Comparison of ENCODE assay signal across 21 mouse cellular contexts in genomic region chr8:10453046-10453445, GRCm38 (mm10).
A peak's percentile ranks its signal among the peaks of the same experiment; 100 is the strongest.
DNase-seq lines count a peak whose midpoint lies in the region; ATAC-seq and TF ChIP-seq lines count a peak whose summit lies in the region.
"Had no signal": no experiment of that assay in that cellular context is flagged by ENCODE, and none has a peak within 500 bp of the region (broad histone marks: within the 10 kb centered on the region; RNA-seq: fewer than 3 reads in every experiment).

No protein-coding gene starts in this region.

- peaks cover 16% of the 10 kb centered on the region for H3K4me1 ChIP-seq in forebrain, embryonic 15.5 days
- H3K4me1 ChIP-seq in forebrain, embryonic 10.5 days: peaks cover 16% of the 10 kb centered on the region
- no peaks in the 10 kb centered on the region for H3K4me1 ChIP-seq in midbrain, embryonic 14.5 days (ENCODE audit: control insufficient read depth, insufficient read depth, low read length)
- no peaks in the 10 kb centered on the region for H3K4me1 ChIP-seq in midbrain, embryonic 11.5 days (ENCODE audit: control insufficient read depth, insufficient read depth, low read length)
- H3K4me1 ChIP-seq in embryonic facial prominence, embryonic 11.5 days (ENCODE audit: control insufficient read depth, insufficient read depth, low read length): no peaks in the 10 kb centered on the region
- H3K4me1 ChIP-seq in limb, embryonic 14.5 days (ENCODE audit: control insufficient read depth, insufficient read depth, low read length): peaks cover 10% of the 10 kb centered on the region; the same call in 1 of the 2 replicates

- H3K4me3 ChIP-seq in forebrain, embryonic 15.5 days: no peak overlapping the region
- H3K4me3 ChIP-seq in forebrain, embryonic 10.5 days: no peak overlapping the region
- no peak overlapping the region for H3K4me3 ChIP-seq in midbrain, embryonic 14.5 days (replicated peaks; ENCODE audit: low read depth, low read length)
- no peak overlapping the region for H3K4me3 ChIP-seq in midbrain, embryonic 11.5 days (ENCODE audit: low read depth, low read length)
- H3K4me3 ChIP-seq in embryonic facial prominence, embryonic 11.5 days (ENCODE audit: low read depth, low read length): no peak overlapping the region
- H3K4me3 ChIP-seq in limb, embryonic 14.5 days (replicated peaks; ENCODE audit: low read length): no peak overlapping the region
- H3K4me3 ChIP-seq: embryonic facial prominence, embryonic 12.5 days; erythroblast, embryonic 14.5 days had no signal

- no peaks in the 10 kb centered on the region for H3K9me3 ChIP-seq in forebrain, embryonic 15.5 days
- no peaks in the 10 kb centered on the region; the same call in 1 of the 2 replicates for H3K9me3 ChIP-seq in forebrain, embryonic 10.5 days
- no peaks in the 10 kb centered on the region for H3K9me3 ChIP-seq in midbrain, embryonic 14.5 days (ENCODE audit: control insufficient read depth, low read length)
- H3K9me3 ChIP-seq in midbrain, embryonic 11.5 days (ENCODE audit: control insufficient read depth, low read length): no peaks in the 10 kb centered on the region
- no peaks in the 10 kb centered on the region for H3K9me3 ChIP-seq in embryonic facial prominence, embryonic 11.5 days (replicated peaks; ENCODE audit: control insufficient read depth, low read length)
- no peaks in the 10 kb centered on the region for H3K9me3 ChIP-seq in limb, embryonic 14.5 days (ENCODE audit: control insufficient read depth, low read length)
- H3K9me3 ChIP-seq: embryonic facial prominence, embryonic 12.5 days; G1E had no signal

- ATAC-seq in forebrain, embryonic 15.5 days (replicated peaks): 0 out of 2 replicates have a peak, but pooled peaks have one; percentile 23
- ATAC-seq in midbrain, embryonic 14.5 days (ENCODE audit: low FRiP score, low TSS enrichment): no peak
- ATAC-seq in midbrain, embryonic 11.5 days (ENCODE audit: low FRiP score): no peak
- ATAC-seq in embryonic facial prominence, embryonic 11.5 days (replicated peaks; ENCODE audit: insufficient number of reproducible peaks, low FRiP score, low TSS enrichment, low read depth): no peak
- ATAC-seq in limb, embryonic 14.5 days (ENCODE audit: low FRiP score, low read depth): no peak
- ATAC-seq: hindbrain, embryonic 16.5 days; intestine, embryonic 16.5 days; Patski had no signal

- no peak for TF ChIP-seq POLR2A in limb, embryonic 14.5 days (IDR thresholded peaks at IDR 0.05; ENCODE audit: borderline replicate concordance, extremely low read depth, insufficient read depth, insufficient read length)

- H3K9ac ChIP-seq in forebrain, embryonic 15.5 days (replicated peaks): no peak overlapping the region
- H3K9ac ChIP-seq in midbrain, embryonic 14.5 days (replicated peaks; ENCODE audit: low read length): no peak overlapping the region
- H3K9ac ChIP-seq in midbrain, embryonic 11.5 days (ENCODE audit: low read length): no peak overlapping the region
- no peak overlapping the region for H3K9ac ChIP-seq in embryonic facial prominence, embryonic 11.5 days (replicated peaks; ENCODE audit: low read length)
- no peak overlapping the region for H3K9ac ChIP-seq in limb, embryonic 14.5 days (ENCODE audit: low read depth, low read length, severe bottlenecking)
- H3K9ac ChIP-seq: embryonic facial prominence, embryonic 12.5 days had no signal

- no peak overlapping the region for H3K4me2 ChIP-seq in forebrain, embryonic 15.5 days (replicated peaks)
- no peak overlapping the region for H3K4me2 ChIP-seq in midbrain, embryonic 14.5 days (ENCODE audit: low read length)
- no peak overlapping the region for H3K4me2 ChIP-seq in midbrain, embryonic 11.5 days
- no peak overlapping the region for H3K4me2 ChIP-seq in embryonic facial prominence, embryonic 11.5 days (ENCODE audit: low read depth, low read length)
- H3K4me2 ChIP-seq in limb, embryonic 14.5 days (replicated peaks; ENCODE audit: low read depth, low read length, severe bottlenecking): no peak overlapping the region
- H3K4me2 ChIP-seq: embryonic facial prominence, embryonic 12.5 days; heart, embryonic 11.5 days had no signal

- no peaks in the 10 kb centered on the region for H3K36me3 ChIP-seq in forebrain, embryonic 15.5 days
- H3K36me3 ChIP-seq in forebrain, embryonic 10.5 days (replicated peaks): no peaks in the 10 kb centered on the region
- no peaks in the 10 kb centered on the region for H3K36me3 ChIP-seq in midbrain, embryonic 14.5 days (ENCODE audit: control insufficient read depth, insufficient read depth, low read length)
- H3K36me3 ChIP-seq in midbrain, embryonic 11.5 days (ENCODE audit: control insufficient read depth, insufficient read depth, low read length): no peaks in the 10 kb centered on the region
- H3K36me3 ChIP-seq in embryonic facial prominence, embryonic 11.5 days (replicated peaks; ENCODE audit: control insufficient read depth, insufficient read depth, low read depth, low read length): no peaks in the 10 kb centered on the region
- no peaks in the 10 kb centered on the region for H3K36me3 ChIP-seq in limb, embryonic 14.5 days (ENCODE audit: control insufficient read depth, insufficient read depth, low read length)
- H3K36me3 ChIP-seq: embryonic facial prominence, embryonic 12.5 days; G1E had no signal

- H3K27me3 ChIP-seq in forebrain, embryonic 15.5 days: no peaks in the 10 kb centered on the region
- H3K27me3 ChIP-seq in forebrain, embryonic 10.5 days (ENCODE audit: poor library complexity, severe bottlenecking): no peaks in the 10 kb centered on the region
- H3K27me3 ChIP-seq in midbrain, embryonic 14.5 days (ENCODE audit: control insufficient read depth, insufficient read depth, low read length): no peaks in the 10 kb centered on the region
- H3K27me3 ChIP-seq in midbrain, embryonic 11.5 days (ENCODE audit: control insufficient read depth, insufficient read depth, low read length): no peaks in the 10 kb centered on the region
- no peaks in the 10 kb centered on the region for H3K27me3 ChIP-seq in embryonic facial prominence, embryonic 11.5 days (ENCODE audit: control insufficient read depth, insufficient read depth, low read length)
- H3K27me3 ChIP-seq in limb, embryonic 14.5 days (ENCODE audit: control insufficient read depth, insufficient read depth, low read length): no peaks in the 10 kb centered on the region
- H3K27me3 ChIP-seq: CH12.LX; embryonic facial prominence, embryonic 12.5 days had no signal

- WGBS in forebrain, embryonic 15.5 days: 37% methylated on average over 10 of the region's 10 CpGs
- WGBS in forebrain, embryonic 10.5 days: 71% methylated on average over 10 of the region's 10 CpGs
- 46% methylated on average over 10 of the region's 10 CpGs for WGBS in midbrain, embryonic 14.5 days
- 67% methylated on average over 10 of the region's 10 CpGs for WGBS in midbrain, embryonic 11.5 days
- 65% methylated on average over 10 of the region's 10 CpGs for WGBS in embryonic facial prominence, embryonic 11.5 days
- 60% methylated on average over 10 of the region's 10 CpGs for WGBS in limb, embryonic 14.5 days

- no peak for DNase-seq in forebrain, embryonic 10.5 days (ENCODE audit: extremely low spot score, low spot score)
- peak; percentile 63 for DNase-seq in midbrain, embryonic 14.5 days
- no peak for DNase-seq in midbrain, embryonic 11.5 days (ENCODE audit: low spot score, missing footprints)
- DNase-seq in embryonic facial prominence, embryonic 11.5 days (ENCODE audit: low spot score): peak; percentile 17
- DNase-seq in limb, embryonic 14.5 days (ENCODE audit: low spot score): peak; percentile 38
- DNase-seq in spleen, postnatal 10 days (ENCODE audit: low spot score in 2 of 2): no peak
- DNase-seq: B cell, adult 2 months; cerebellum, adult 2 months; kidney, postnatal 25 days; right cerebral cortex, postnatal 25 days; thymus, postnatal 14 days had no signal

- H3K27ac ChIP-seq in forebrain, embryonic 15.5 days (replicated peaks): no peak overlapping the region
- H3K27ac ChIP-seq in forebrain, embryonic 10.5 days: no peak overlapping the region
- no peak overlapping the region for H3K27ac ChIP-seq in midbrain, embryonic 14.5 days (replicated peaks; ENCODE audit: low read depth, low read length)
- H3K27ac ChIP-seq in midbrain, embryonic 11.5 days (ENCODE audit: low read depth, low read length): no peak overlapping the region
- H3K27ac ChIP-seq in embryonic facial prominence, embryonic 11.5 days (replicated peaks; ENCODE audit: low read depth, low read length): no peak overlapping the region
- no peak overlapping the region for H3K27ac ChIP-seq in limb, embryonic 14.5 days (replicated peaks; ENCODE audit: low read depth, low read length)
- H3K27ac ChIP-seq: embryonic facial prominence, embryonic 12.5 days; macrophage had no signal

Comparison
In these comparisons a context has a peak if more than half of its experiments do, and no peak if none do; other contexts are left out.
1. DNase-seq: peak in midbrain, embryonic 14.5 days (single experiment), embryonic facial prominence, embryonic 11.5 days (single experiment) and limb, embryonic 14.5 days (single experiment); none in forebrain, embryonic 10.5 days (single experiment), midbrain, embryonic 11.5 days (single experiment) and spleen, postnatal 10 days (0 of 2).